Mouse (Mus musculus): Measurements from ENCODE around the gene Col10a1. TPM values are rescaled to one million over a fixed set of nuclear protein-coding genes. Genes with fewer than 3 reads are reported as not detected.

Col10a1 gene
- 0.13 and 0.19 TPM in 2 replicates for polyA plus RNA-seq (2014; fragmentation: Nextera tagmentation; extraction: Ambion mirVana)

- no peak for DNase-seq (ENCODE audit: low spot score)
- Histone ChIP-seq H3K4me2 (ENCODE audit: low read depth, severe bottlenecking) (no peak within 1 kb of the TSS), H3K4me3 (ENCODE audit: low read depth, low read length) (no peak within 1 kb of the TSS), H3K9me3 (ENCODE audit: control insufficient read depth, low read length) (no peaks in the 10 kb centered on the region), H3K36me3 (ENCODE audit: control insufficient read depth, insufficient read depth, low read length) (no peaks in the 10 kb centered on the region), H3K27me3 (ENCODE audit: control insufficient read depth, insufficient read depth, low read length) (no peaks in the 10 kb centered on the region), H3K9ac (ENCODE audit: low read length) (no peak within 1 kb of the TSS), H3K27ac (replicated peaks; ENCODE audit: low read depth, low read length) (no peak within 1 kb of the TSS), H3K4me1 (ENCODE audit: control insufficient read depth, insufficient read depth, low read length) (no peaks in the 10 kb centered on the region)
- 71% methylated on average over 8 of the region's 8 CpGs for WGBS
- no peak for ATAC-seq (ENCODE audit: insufficient number of reproducible peaks, low FRiP score, low TSS enrichment, low read depth)
These were observed at the start of gene Col10a1 for GRCm38 (mm10) chr10:34389681-34390080. TSS of gene Col10a1 (plus strand) at chr10:34389981.

DNA sequence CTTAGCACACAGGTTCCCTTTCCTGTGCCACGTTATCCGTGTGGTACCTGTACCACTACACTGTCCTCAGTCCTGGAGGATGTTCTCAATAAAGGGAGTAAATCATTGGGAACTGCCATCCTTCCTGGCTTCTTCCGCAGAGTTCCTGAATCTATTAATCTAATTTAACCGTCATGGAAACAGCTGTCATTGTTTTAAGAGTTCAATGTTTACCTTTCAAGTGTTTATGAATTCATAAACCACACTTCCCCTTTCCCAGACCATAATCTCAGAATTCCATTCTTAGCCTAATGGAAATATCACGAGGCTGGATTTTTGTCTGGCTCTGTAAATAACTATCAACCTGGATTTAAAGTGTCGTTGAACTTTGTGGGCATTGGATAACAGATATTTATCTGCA is 48.8 kb upstream of the Col10a1 start:
- Histone ChIP-seq H3K27ac (replicated peaks; ENCODE audit: low read depth, low read length) (no peak overlapping the region), H3K4me3 (ENCODE audit: low read depth, low read length) (no peak overlapping the region), H3K9me3 (ENCODE audit: control insufficient read depth, low read length) (no peaks in the 10 kb centered on the region), H3K9ac (ENCODE audit: low read length) (no peak overlapping the region), H3K4me1 (ENCODE audit: control insufficient read depth, insufficient read depth, low read length) (no peaks in the 10 kb centered on the region), H3K36me3 (ENCODE audit: control insufficient read depth, insufficient read depth, low read length) (no peaks in the 10 kb centered on the region), H3K27me3 (ENCODE audit: control insufficient read depth, insufficient read depth, low read length) (no peaks in the 10 kb centered on the region), H3K4me2 (ENCODE audit: low read depth, severe bottlenecking) (no peak overlapping the region)
- WGBS = 69% methylated on average over 6 of the region's 6 CpGs
- no peak for ATAC-seq (ENCODE audit: insufficient number of reproducible peaks, low FRiP score, low TSS enrichment, low read depth)
- DNase-seq (ENCODE audit: low spot score) = no peak

DNA sequence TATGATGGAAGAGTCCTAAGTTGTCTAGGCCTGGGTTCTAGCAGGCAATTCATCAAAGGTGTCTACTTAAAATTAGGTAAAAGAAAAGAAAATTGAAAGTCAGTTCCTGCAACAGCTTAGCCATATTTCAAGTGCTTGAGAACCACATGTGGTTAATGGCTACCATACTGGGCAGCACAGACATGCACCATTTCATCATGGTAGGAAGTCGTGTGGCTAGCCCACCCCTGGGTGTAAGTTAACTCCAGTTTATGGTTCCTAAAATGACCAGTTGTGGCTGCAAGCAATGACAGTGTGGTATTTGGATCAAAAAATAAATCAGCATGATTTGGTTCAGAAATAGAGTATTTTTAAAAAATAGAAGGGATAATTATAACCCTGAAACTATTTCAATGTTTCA is 47.9 kb upstream of the Col10a1 start:
- Histone ChIP-seq H3K36me3 (ENCODE audit: control insufficient read depth, insufficient read depth, low read length) (no peaks in the 10 kb centered on the region), H3K9me3 (ENCODE audit: control insufficient read depth, low read length) (no peaks in the 10 kb centered on the region), H3K27ac (replicated peaks; ENCODE audit: low read depth, low read length) (no peak overlapping the region), H3K4me3 (ENCODE audit: low read depth, low read length) (no peak overlapping the region), H3K9ac (ENCODE audit: low read length) (no peak overlapping the region), H3K4me1 (ENCODE audit: control insufficient read depth, insufficient read depth, low read length) (no peaks in the 10 kb centered on the region), H3K4me2 (ENCODE audit: low read depth, severe bottlenecking) (no peak overlapping the region), H3K27me3 (ENCODE audit: control insufficient read depth, insufficient read depth, low read length) (no peaks in the 10 kb centered on the region)
- 41% methylated on average over 1 of the region's 1 CpGs for WGBS
- no peak for DNase-seq (ENCODE audit: low spot score)
- no peak for ATAC-seq (ENCODE audit: insufficient number of reproducible peaks, low FRiP score, low TSS enrichment, low read depth)

DNA sequence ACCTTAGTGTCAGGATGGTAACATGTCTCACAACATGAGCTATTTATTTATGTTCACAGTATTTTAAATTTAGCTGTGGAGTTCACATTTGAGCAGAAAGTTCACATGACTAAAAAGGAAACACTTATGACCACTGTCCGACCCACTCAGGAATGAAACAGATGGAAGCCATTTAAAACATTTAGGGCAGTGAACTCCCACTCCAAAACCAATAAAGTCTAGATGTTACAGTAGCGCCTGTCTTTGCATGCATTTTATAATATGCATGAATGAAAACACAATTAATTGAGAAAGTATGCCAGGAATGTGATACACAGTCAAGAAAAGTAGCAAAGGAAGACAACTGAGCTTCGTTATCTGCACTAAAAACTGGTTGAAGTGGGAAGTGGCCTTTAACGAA is 37.6 kb upstream of the Col10a1 start:
- 84% methylated on average over 4 of the region's 4 CpGs for WGBS
- Histone ChIP-seq H3K27me3 (ENCODE audit: control insufficient read depth, insufficient read depth, low read length) (no peaks in the 10 kb centered on the region), H3K4me3 (ENCODE audit: low read depth, low read length) (no peak overlapping the region), H3K4me2 (ENCODE audit: low read depth, severe bottlenecking) (no peak overlapping the region), H3K36me3 (ENCODE audit: control insufficient read depth, insufficient read depth, low read length) (no peaks in the 10 kb centered on the region), H3K4me1 (ENCODE audit: control insufficient read depth, insufficient read depth, low read length) (no peaks in the 10 kb centered on the region), H3K27ac (replicated peaks; ENCODE audit: low read depth, low read length) (no peak overlapping the region), H3K9me3 (ENCODE audit: control insufficient read depth, low read length) (no peaks in the 10 kb centered on the region), H3K9ac (ENCODE audit: low read length) (no peak overlapping the region)
- DNase-seq (ENCODE audit: low spot score) = no peak
- ATAC-seq (ENCODE audit: insufficient number of reproducible peaks, low FRiP score, low TSS enrichment, low read depth) = no peak

DNA sequence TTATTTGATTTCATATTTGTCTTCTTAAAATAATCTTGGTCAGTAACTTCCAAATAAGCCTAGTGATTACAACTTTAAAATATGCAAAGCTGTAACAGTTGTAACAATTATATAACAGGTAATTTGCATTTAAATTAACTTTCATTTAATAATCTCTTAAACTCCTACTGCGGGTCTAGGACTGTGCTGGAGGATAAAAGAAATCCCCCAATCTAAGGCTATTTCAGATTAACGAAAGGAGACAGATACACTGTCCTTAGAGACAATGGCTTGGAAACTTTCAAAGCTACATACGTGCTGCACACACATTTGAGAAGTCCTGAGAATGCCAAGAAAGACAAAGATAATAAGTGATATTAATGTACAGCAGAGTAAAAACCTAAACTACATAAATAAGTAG is 31.5 kb upstream of the Col10a1 start:
- DNase-seq (ENCODE audit: low spot score) (no peak), ATAC-seq (ENCODE audit: insufficient number of reproducible peaks, low FRiP score, low TSS enrichment, low read depth) (no peak)
- Histone ChIP-seq H3K27me3 (ENCODE audit: control insufficient read depth, insufficient read depth, low read length) (no peaks in the 10 kb centered on the region), H3K36me3 (ENCODE audit: control insufficient read depth, insufficient read depth, low read length) (no peaks in the 10 kb centered on the region), H3K4me3 (ENCODE audit: low read depth, low read length) (no peak overlapping the region), H3K4me1 (ENCODE audit: control insufficient read depth, insufficient read depth, low read length) (no peaks in the 10 kb centered on the region), H3K9ac (ENCODE audit: low read length) (no peak overlapping the region), H3K27ac (replicated peaks; ENCODE audit: low read depth, low read length) (no peak overlapping the region), H3K9me3 (ENCODE audit: control insufficient read depth, low read length) (no peaks in the 10 kb centered on the region), H3K4me2 (ENCODE audit: low read depth, severe bottlenecking) (no peak overlapping the region)
- WGBS = 85% methylated on average over 3 of the region's 3 CpGs

DNA sequence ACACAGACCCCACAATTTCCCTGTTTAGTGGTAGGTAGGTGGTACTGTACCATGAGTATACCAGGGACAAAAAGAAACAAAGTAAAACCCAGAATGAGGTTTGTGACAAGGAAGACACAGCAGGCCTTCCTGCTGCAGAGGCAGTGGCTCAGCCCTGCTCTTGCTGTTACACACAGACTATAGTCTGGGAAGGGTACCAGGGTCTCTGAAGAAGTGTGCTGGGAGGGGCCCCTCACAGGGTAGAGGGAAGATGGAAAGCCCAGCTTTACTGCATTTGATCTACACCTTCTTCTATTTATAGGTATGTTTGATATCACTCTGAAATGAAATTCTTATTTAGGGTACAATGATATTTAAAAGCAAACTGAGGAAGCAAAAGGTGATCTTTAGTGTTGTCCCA is 26.0 kb upstream of the Col10a1 start:
- no peak overlapping the region for H3K9ac ChIP-seq (ENCODE audit: low read length)
- no peak overlapping the region for H3K4me2 ChIP-seq (ENCODE audit: low read depth, severe bottlenecking)
- H3K4me1 ChIP-seq (ENCODE audit: control insufficient read depth, insufficient read depth, low read length) = no peaks in the 10 kb centered on the region
- H3K27me3 ChIP-seq (ENCODE audit: control insufficient read depth, insufficient read depth, low read length) = no peaks in the 10 kb centered on the region
- ATAC-seq (ENCODE audit: insufficient number of reproducible peaks, low FRiP score, low TSS enrichment, low read depth) (no peak), DNase-seq (ENCODE audit: low spot score) (no peak)
- no peak overlapping the region for H3K4me3 ChIP-seq (ENCODE audit: low read depth, low read length)
- no peaks in the 10 kb centered on the region for H3K36me3 ChIP-seq (ENCODE audit: control insufficient read depth, insufficient read depth, low read length)
- no peaks in the 10 kb centered on the region for H3K9me3 ChIP-seq (ENCODE audit: control insufficient read depth, low read length)
- H3K27ac ChIP-seq (replicated peaks; ENCODE audit: low read depth, low read length) = no peak overlapping the region

DNA sequence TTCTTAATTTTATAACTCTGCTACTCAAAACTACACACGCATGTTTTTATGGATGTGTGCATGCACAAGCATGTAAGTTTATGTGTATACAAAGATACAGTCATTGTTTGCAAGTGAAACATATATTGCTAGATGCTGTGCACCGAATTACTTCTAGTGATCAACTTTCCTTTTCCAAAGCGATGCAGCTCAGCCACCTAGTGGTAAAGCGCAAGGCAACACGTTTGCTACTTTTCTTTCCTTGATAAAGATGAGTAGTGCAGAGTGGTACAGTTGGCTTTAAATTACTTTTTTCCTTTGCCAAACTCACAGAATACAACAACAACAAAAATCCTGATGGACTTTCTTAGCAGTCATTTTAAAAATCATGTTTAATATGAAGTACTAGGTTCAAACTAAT is 21.6 kb upstream of the Col10a1 start:
- no peaks in the 10 kb centered on the region for H3K36me3 ChIP-seq (ENCODE audit: control insufficient read depth, insufficient read depth, low read length)
- no peak overlapping the region for H3K4me3 ChIP-seq (ENCODE audit: low read depth, low read length)
- H3K27me3 ChIP-seq (ENCODE audit: control insufficient read depth, insufficient read depth, low read length) = no peaks in the 10 kb centered on the region
- 64% methylated on average over 5 of the region's 5 CpGs for WGBS
- ATAC-seq (ENCODE audit: insufficient number of reproducible peaks, low FRiP score, low TSS enrichment, low read depth) = no peak
- no peaks in the 10 kb centered on the region for H3K9me3 ChIP-seq (ENCODE audit: control insufficient read depth, low read length)
- no peaks in the 10 kb centered on the region for H3K4me1 ChIP-seq (ENCODE audit: control insufficient read depth, insufficient read depth, low read length)
- H3K4me2 ChIP-seq (ENCODE audit: low read depth, severe bottlenecking) = no peak overlapping the region
- no peak for DNase-seq (ENCODE audit: low spot score)
- no peak overlapping the region for H3K9ac ChIP-seq (ENCODE audit: low read length)
- H3K27ac ChIP-seq (replicated peaks; ENCODE audit: low read depth, low read length) = no peak overlapping the region

DNA sequence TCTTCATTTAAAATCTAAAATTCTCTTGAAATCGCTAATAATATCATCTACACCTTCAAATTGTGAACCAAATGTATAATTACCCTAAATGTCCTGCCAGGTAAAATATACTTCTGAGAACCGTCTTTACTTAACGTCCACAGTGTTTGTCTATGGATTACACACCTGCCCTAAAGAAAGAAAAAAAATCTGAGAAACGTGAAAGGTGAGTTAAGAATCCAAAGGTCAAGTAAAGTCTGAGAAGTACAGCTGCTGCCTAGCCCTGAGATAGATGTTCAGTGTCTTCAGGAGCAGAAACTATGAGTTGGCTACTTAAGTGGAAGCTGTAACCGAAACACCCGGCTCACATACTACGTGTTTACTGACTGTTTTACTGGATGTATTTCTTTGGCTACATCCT is 16.4 kb upstream of the Col10a1 start:
- no peaks in the 10 kb centered on the region for H3K9me3 ChIP-seq (ENCODE audit: control insufficient read depth, low read length)
- ATAC-seq (ENCODE audit: insufficient number of reproducible peaks, low FRiP score, low TSS enrichment, low read depth) = no peak
- H3K27ac ChIP-seq (replicated peaks; ENCODE audit: low read depth, low read length) = no peak overlapping the region
- 89% methylated on average over 7 of the region's 7 CpGs for whole genome bisulfite sequencing
- H3K4me2 ChIP-seq (ENCODE audit: low read depth, severe bottlenecking) = no peak overlapping the region
- H3K27me3 ChIP-seq (ENCODE audit: control insufficient read depth, insufficient read depth, low read length) = no peaks in the 10 kb centered on the region
- H3K4me3 ChIP-seq (ENCODE audit: low read depth, low read length) = no peak overlapping the region
- no peaks in the 10 kb centered on the region for H3K36me3 ChIP-seq (ENCODE audit: control insufficient read depth, insufficient read depth, low read length)
- H3K4me1 ChIP-seq (ENCODE audit: control insufficient read depth, insufficient read depth, low read length) = no peaks in the 10 kb centered on the region
- no peak overlapping the region for H3K9ac ChIP-seq (ENCODE audit: low read length)
- DNase-seq (ENCODE audit: low spot score) = no peak

DNA sequence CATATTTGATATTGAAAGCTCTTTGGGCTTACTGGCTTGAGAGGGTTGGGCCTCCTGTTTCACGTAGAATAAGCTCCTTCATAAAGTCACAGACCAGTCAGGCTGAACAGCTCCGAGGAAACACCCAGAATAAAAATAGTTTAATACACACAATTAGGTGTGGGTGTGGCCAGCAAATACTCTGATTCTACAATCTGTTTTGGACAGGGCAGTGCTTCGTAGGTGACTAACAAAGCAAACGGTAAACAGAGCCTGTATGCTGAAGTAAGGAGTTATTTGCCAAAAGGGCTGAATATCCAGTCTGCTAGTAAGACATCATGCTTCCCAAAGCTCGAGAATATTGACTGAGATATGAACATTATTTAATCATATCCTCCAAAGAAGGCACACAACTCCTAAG is 4.1 kb upstream of the Col10a1 start:
- Histone ChIP-seq H3K36me3 (ENCODE audit: control insufficient read depth, insufficient read depth, low read length) (no peaks in the 10 kb centered on the region), H3K4me3 (ENCODE audit: low read depth, low read length) (no peak overlapping the region), H3K9me3 (ENCODE audit: control insufficient read depth, low read length) (no peaks in the 10 kb centered on the region), H3K9ac (ENCODE audit: low read length) (no peak overlapping the region), H3K4me1 (ENCODE audit: control insufficient read depth, insufficient read depth, low read length) (no peaks in the 10 kb centered on the region), H3K27me3 (ENCODE audit: control insufficient read depth, insufficient read depth, low read length) (no peaks in the 10 kb centered on the region), H3K4me2 (ENCODE audit: low read depth, severe bottlenecking) (no peak overlapping the region), H3K27ac (replicated peaks; ENCODE audit: low read depth, low read length) (no peak overlapping the region)
- WGBS = 90% methylated on average over 5 of the region's 5 CpGs
- DNase-seq (ENCODE audit: low spot score) = no peak
- no peak for ATAC-seq (ENCODE audit: insufficient number of reproducible peaks, low FRiP score, low TSS enrichment, low read depth)

Measured in limb, embryonic 11.5 days (tissue).